Mouse (Mus musculus) T-helper 17 cell (primary cell): ENCODE measurements at regions not wholly inside any gene's neighbourhood (a gene's known extent, or its start where the extent isn't known, plus 50 kb on each side); places are given as distances from the start of the nearest gene placed in this dataset.

ENCODE experiments used
- in situ Hi-C, 2 experiments: fragments of 300-600 bp; cut with MboI, MseI; formaldehyde crosslinking; loops; 1 replicate in 1 of 2; 2 replicates in 1 of 2; pipeline ENCODE4 v1.15.1; 2025; ENCODE audit warnings: high pct_unique_total_duplicates in 2 of 2

DNA sequence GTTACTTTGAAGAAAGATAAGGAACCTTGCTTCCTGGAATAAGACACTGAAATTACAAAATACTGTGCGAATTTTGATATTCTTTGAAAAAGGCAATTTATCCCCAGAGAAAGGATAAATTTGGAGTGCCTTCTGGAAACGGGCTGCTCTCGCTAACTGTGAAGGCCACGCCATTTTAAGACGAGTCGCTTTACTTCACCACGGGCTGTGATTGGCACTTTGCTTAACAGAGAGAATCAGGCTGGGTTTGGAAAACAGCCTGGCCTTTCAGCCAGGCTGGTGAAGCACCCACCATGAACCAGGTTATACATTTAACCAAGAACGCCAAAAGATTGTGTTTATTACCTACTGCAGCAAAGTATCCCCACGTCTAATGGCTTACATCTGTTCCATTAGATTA lies 132.7 kb downstream of the Gm9817 start:
- in situ Hi-C loops: loop anchor here in 1 of 2 experiments (25.0 kb wide), 1 partner anchor 1801 kb away; the partner anchor contains the start of gene Nhlrc1

GRCm38 (mm10) chr13:45213116-45213834 lies 134.8 kb downstream of the Gm9817 start:
- in situ Hi-C loops: loop anchor here in 1 of 2 experiments (25.0 kb wide), 1 partner anchor 1799 kb away; the partner anchor contains the start of gene Nhlrc1

DNA sequence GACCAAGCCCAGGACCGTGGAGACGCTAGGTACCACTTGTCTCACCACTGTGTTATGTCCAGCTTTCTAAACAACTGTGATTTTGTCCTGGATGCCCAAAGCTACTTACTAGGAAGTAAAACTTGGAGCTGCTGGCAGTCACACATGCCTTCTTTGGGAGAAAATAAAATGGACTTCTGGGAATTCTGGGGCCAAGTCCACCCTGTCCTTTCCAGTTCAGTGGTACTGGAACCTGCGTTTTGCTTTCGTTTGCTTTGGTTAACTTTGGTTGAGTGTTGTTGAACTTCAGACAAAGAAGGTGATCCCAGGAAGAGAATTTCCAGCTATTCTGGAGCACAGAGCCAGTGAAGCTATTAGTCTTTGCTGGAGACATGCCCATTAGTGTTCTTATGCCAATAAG lies 139.8 kb downstream of the Gm9817 start:
- in situ Hi-C loops: loop anchor here in 1 of 2 experiments (25.0 kb wide), 1 partner anchor 1794 kb away; the partner anchor contains the start of gene Nhlrc1

DNA sequence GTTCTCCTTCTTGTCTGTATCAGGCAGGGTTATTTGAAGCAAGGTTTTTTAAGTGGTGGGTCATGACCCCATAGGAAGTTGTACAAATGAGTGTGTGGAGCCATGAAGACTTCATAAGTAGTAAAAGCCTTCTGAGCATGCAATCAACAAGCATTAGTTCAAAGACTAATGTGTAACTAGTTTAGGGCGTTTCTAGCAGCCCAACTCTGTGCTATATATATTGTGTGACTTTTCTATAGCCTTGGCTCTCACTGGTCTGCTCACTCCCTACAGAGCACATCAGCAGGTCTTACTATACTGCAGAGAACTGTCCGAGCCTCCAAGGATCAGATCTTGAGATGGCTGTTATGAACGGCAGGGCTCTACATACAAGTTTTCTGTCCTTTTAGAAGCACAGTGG lies 141.2 kb downstream of the Gm9817 start:
- in situ Hi-C loops: loop anchor here in 1 of 2 experiments (25.0 kb wide), 1 partner anchor 1793 kb away; the partner anchor contains the start of gene Nhlrc1

DNA sequence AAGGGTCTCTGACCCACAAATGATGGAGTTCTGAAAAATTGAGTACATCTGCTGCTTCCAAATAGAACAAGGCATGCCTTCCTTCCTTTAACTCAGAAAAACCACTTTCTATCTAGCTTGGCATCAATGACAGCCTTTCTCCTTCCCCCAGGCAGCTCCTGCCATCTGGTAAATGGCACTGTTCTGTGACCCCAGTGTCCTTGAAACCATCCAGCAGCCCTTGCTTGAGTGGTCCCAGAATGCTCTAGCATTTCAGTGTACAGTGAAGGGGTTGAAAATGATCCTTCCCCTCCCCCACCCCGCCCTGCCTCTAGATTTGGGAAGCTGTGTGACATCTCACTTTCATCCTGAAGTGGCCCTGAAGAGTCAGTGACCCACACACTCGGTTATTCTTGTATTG lies 152.3 kb downstream of the Gm9817 start:
- in situ Hi-C loops: no loop called here

GRCm38 (mm10) chr13:45235236-45235635 lies 154.3 kb upstream of the Mylip start:
- in situ Hi-C loops: loop anchor here in 1 of 2 experiments (5.0 kb wide), 1 partner anchor 203 kb away; no protein-coding TSS in a partner anchor

GRCm38 (mm10) chr13:45238258-45238657 lies 151.3 kb upstream of the Mylip start:
- in situ Hi-C loops: loop anchor here in 1 of 2 experiments (5.0 kb wide), 1 partner anchor 206 kb away; no protein-coding TSS in a partner anchor

DNA sequence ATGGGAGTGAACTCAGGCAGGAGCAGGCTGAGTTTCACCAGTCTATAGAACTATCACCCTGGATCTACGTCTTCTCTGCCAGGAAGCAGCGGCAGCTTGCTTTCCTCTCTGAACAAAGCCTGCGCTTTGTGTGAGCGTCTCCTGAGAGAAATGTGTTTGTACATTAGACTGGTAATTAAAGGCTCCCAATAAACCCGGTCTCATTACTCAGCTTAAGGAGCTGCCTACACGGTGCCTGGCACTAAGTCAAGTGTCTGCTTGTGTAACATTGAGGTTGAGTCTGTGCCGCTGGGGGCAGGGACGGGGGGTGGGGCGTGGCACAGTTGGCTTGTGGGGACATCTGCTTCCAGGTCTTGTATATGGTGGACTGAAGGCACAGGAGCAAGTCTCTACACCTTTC lies 150.4 kb upstream of the Mylip start:
- in situ Hi-C loops: loop anchor here in 1 of 2 experiments (5.0 kb wide), 1 partner anchor 207 kb away; no protein-coding TSS in a partner anchor

- in situ Hi-C loops: no loop called here
These were observed 149.4 kb upstream of the Mylip start for GRCm38 (mm10) chr13:45240009-45240653.

DNA sequence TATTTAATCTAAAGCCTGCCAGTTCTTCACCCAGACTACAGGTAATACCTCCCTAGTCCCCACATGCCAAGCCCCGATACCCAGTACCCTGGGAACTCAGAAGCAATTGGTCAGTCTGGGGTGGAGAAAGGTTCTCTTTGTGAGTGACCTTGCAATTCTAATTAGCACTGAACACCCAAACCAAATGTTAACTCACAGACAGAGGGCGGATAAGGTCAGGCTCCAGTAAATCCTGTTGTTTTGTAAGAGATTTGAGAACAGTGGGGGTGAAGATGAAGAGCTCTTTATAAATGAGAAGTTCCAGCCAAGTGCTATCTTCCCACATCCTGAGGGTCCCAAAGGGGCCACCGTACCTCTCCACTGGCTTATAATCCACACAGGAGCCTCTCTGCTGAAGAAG lies 147.3 kb upstream of the Mylip start:
- in situ Hi-C loops: no loop called here

- in situ Hi-C loops: no loop called here
These were observed 146.8 kb upstream of the Mylip start for GRCm38 (mm10) chr13:45242750-45243149.

- in situ Hi-C loops: no loop called here
These were observed 143.9 kb upstream of the Mylip start for GRCm38 (mm10) chr13:45245651-45246050.

- in situ Hi-C loops: no loop called here
These were observed 143.2 kb upstream of the Mylip start for GRCm38 (mm10) chr13:45246341-45246740.

GRCm38 (mm10) chr13:45250028-45250427 lies 139.5 kb upstream of the Mylip start:
- in situ Hi-C loops: no loop called here

DNA sequence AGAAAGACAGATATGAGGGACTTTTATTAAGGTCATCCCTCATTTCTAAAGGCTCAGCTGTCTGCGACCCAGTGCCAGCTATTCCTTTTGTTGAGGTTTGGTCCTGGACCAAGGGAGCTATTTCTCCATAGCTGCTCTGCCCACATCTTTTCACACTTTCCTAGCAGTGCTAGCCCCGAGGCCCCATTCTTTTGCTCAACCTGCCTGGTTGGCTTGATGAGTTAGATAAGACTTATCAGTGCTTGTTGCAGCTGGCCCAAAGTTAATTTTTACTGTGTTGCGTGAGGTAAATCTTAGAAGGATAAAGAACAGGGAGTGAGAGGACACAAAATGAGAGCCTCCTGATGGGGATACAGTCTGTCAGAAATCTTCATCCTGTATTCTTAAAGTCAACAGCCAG lies 138.5 kb upstream of the Mylip start:
- in situ Hi-C loops: no loop called here

DNA sequence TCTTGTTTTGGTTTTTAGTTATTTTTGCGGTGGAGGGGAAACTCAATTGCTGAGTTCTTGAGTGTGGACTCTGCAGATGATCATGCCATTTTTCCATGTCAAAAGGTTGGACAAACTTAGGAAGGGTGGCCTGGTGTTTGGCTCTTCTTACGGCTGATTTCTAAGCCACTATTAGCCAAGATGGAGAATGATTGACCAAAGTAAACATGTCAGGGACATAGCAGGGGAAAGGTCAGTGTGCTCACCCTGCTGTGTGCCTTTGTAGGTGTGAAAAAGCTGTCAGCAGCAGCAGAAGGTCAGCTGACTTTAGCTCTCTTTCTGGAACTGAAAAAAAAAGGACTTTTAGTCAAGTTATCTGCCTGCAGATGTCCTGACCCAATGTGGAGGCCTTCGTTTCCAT lies 137.4 kb upstream of the Mylip start:
- in situ Hi-C loops: no loop called here

DNA sequence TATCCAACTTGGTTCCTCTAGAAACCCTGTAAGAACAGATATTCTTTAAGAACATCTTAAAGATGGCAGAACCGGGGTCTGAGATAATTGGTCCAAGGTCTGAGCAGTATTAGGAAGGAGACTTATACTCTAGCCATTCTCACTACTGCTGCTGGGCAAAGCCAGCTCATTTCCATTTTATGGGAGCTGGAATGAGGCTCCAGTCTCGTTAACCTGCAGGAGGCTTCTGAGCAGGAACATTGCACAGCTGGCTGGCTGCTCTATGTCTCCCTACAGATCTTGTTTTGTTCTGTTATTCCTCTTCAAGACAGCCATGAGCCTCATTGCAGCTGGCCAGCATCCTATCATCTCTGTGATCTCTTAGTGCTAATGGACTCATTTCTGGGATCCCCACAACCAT lies 136.3 kb upstream of the Mylip start:
- in situ Hi-C loops: no loop called here

DNA sequence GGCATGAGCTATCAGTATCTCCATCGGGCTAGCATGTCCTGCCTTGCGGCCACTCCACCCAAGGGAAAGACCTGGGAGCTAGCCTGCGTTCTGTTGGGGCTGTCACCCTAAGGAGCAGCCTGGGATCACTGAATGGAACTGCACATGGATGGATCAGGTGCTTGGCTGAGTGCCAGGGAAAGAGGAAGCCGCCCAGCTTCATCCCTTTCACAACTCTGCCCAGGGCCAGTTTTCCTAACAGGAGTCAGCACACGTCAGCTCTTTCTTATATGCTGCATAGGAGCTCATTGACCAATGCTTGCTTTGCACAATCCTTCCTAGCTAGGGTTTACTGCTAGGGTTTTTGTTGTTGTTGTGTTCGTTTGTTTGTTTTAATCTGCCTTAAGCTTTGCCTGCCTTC lies 134.3 kb upstream of the Mylip start:
- in situ Hi-C loops: no loop called here

GRCm38 (mm10) chr13:45262011-45262410 lies 127.5 kb upstream of the Mylip start:
- in situ Hi-C loops: no loop called here

GRCm38 (mm10) chr13:45266287-45267064 lies 123.1 kb upstream of the Mylip start:
- in situ Hi-C loops: no loop called here

DNA sequence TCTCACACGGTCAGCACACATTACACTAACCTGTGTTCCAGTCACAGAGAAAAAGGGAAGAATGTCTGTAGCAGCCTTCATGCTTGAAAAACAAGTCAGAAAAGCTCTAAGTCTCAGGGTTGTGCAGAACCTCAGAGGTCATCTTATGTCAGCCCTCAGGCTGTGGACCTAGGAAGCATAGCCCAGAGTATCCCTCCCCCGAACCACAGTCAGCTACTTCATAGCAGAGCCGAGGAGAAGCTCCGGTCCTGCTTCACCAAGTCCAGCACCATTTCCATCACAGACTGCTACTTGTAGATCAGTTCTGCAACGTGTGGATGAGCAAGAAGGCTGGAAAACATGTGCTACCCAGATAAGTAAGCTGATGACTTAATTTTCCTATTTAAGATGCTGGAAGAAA lies 122.1 kb upstream of the Mylip start:
- in situ Hi-C loops: no loop called here

DNA sequence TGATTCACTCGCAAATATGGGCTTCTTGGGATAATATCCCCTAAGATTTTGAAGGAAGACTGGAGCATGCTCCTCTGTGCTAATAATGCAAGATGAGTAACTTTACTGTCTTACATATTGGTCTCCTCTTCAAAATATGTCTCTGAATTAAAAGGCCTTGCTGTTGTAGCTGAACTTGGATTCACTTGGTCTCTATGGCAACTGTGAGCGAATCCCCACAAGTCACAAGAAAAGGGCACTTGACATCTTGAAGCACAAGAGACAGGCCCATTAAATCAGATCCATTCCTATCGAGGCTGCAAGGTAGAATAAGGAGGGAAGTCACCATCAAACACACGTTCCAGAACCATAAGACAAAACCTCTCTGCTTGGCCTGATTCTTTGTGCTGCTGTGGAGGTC lies 121.6 kb upstream of the Mylip start:
- in situ Hi-C loops: no loop called here
